7 mouse cellular contexts compared by ENCODE assay signal in genomic region chr15:89195261-89195681, GRCm38 (mm10). TPM values are rescaled to one million over a fixed set of nuclear protein-coding genes. Genes with fewer than 3 reads are reported as not detected.
DNase-seq lines count a peak whose midpoint lies in the region; ATAC-seq and TF ChIP-seq lines count a peak whose summit lies in the region.

No protein-coding gene starts in this region.

- no peak overlapping the region for H3K4me3 ChIP-seq in lung, adult 2 months (replicated peaks; ENCODE audit: extremely low read depth, low read depth, low read length)
- peak overlapping the region; percentile 76 for H3K4me3 ChIP-seq in embryonic facial prominence, embryonic 11.5 days (ENCODE audit: low read depth, low read length)
- H3K4me3 ChIP-seq in midbrain, embryonic 16.5 days (ENCODE audit: low read depth, low read length), result peak overlapping the region; percentile 94

- peak overlapping the region; percentile 97 for H3K27ac ChIP-seq in embryonic facial prominence, embryonic 11.5 days (replicated peaks; ENCODE audit: low read depth, low read length)
- peak overlapping the region; percentile 99 for H3K27ac ChIP-seq in midbrain, embryonic 16.5 days (ENCODE audit: low read length)

- TF ChIP-seq POLR2A in lung, adult 2 months (IDR thresholded peaks at IDR 0.05; ENCODE audit: borderline replicate concordance, extremely low read depth, low read depth, low read length), result no peak

- no peaks in the 10 kb centered on the region for H3K9me3 ChIP-seq in embryonic facial prominence, embryonic 11.5 days (replicated peaks; ENCODE audit: control insufficient read depth, low read length)
- no peaks in the 10 kb centered on the region for H3K9me3 ChIP-seq in midbrain, embryonic 16.5 days (replicated peaks; ENCODE audit: control insufficient read depth, low read length, poor library complexity, severe bottlenecking)

- TF ChIP-seq CTCF in lung, adult 2 months (IDR thresholded peaks at IDR 0.05; ENCODE audit: insufficient read depth, low read length), result no peak

- peaks cover 4% of the 10 kb centered on the region; the same call in 1 of the 2 replicates for H3K4me1 ChIP-seq in lung, adult 2 months (ENCODE audit: control insufficient read depth, insufficient read depth, low read length)
- H3K4me1 ChIP-seq in embryonic facial prominence, embryonic 11.5 days (ENCODE audit: control insufficient read depth, insufficient read depth, low read length), result no peaks in the 10 kb centered on the region
- H3K4me1 ChIP-seq in midbrain, embryonic 16.5 days (ENCODE audit: control insufficient read depth, insufficient read depth, low read length), result peaks cover 16% of the 10 kb centered on the region

- peak overlapping the region; percentile 97 for H3K9ac ChIP-seq in embryonic facial prominence, embryonic 11.5 days (replicated peaks; ENCODE audit: low read length)
- H3K9ac ChIP-seq in midbrain, embryonic 16.5 days (ENCODE audit: low read depth, low read length), result peak overlapping the region; percentile 99

- WGBS in lung, adult 2 months, result 45% methylated on average over 6 of the region's 6 CpGs
- WGBS in embryonic facial prominence, embryonic 11.5 days, result 20% methylated on average over 6 of the region's 6 CpGs
- WGBS in midbrain, embryonic 16.5 days, result 21% methylated on average over 6 of the region's 6 CpGs

- peak overlapping the region; percentile 70 for H3K4me2 ChIP-seq in embryonic facial prominence, embryonic 11.5 days (ENCODE audit: low read depth, low read length)
- peak overlapping the region; percentile 78 for H3K4me2 ChIP-seq in midbrain, embryonic 16.5 days (ENCODE audit: low read length)

- no peaks in the 10 kb centered on the region for H3K36me3 ChIP-seq in embryonic facial prominence, embryonic 11.5 days (replicated peaks; ENCODE audit: control insufficient read depth, insufficient read depth, low read depth, low read length)
- no peaks in the 10 kb centered on the region for H3K36me3 ChIP-seq in midbrain, embryonic 16.5 days (ENCODE audit: control insufficient read depth, insufficient read depth, low read length)

- DNase-seq in lung, postnatal 10 days, result peak; percentile 47
- DNase-seq in lung, adult 2 months, result no peak
- peak; percentile 78 for DNase-seq in embryonic facial prominence, embryonic 11.5 days (ENCODE audit: low spot score)
- peak; percentile 35 for DNase-seq in induced T-regulatory cell, adult 2 months (ENCODE audit: low read depth)
- DNase-seq in left cerebral cortex, adult 11 months (ENCODE audit: low spot score), result no peak
- DNase-seq in frontal cortex, adult 2 months (ENCODE audit: extremely low spot score in 1 of 2, low spot score in 1 of 2), result no peak

- no peaks in the 10 kb centered on the region for H3K27me3 ChIP-seq in embryonic facial prominence, embryonic 11.5 days (ENCODE audit: control insufficient read depth, insufficient read depth, low read length)
- no peaks in the 10 kb centered on the region for H3K27me3 ChIP-seq in midbrain, embryonic 16.5 days (ENCODE audit: control insufficient read depth, insufficient read depth, low read depth, low read length)

- peak; percentile 35 for ATAC-seq in embryonic facial prominence, embryonic 11.5 days (replicated peaks; ENCODE audit: insufficient number of reproducible peaks, low FRiP score, low TSS enrichment, low read depth)
- ATAC-seq in midbrain, embryonic 16.5 days, result no peak

RNA-seq across cellular contexts. Expression of gene Dennd6b, which starts 1.0 kb away (rescaled TPM):
- 15.6 and 17.2 TPM in 2 replicates for polyA plus RNA-seq in lung, adult 2 months (2012; rRNA removed)
- polyA plus RNA-seq in embryonic facial prominence, embryonic 11.5 days (2014; fragmentation: Nextera tagmentation; extraction: Ambion mirVana), result 14.9 and 18.6 TPM in 2 replicates
- 120 and 124 TPM in 2 replicates for polyA plus RNA-seq in midbrain, embryonic 16.5 days (2015; fragmentation: Nextera tagmentation; extraction: Ambion mirVana)
- 143 and 146 TPM in 2 replicates for polyA plus RNA-seq in frontal cortex, adult 2 months (2012; rRNA removed)

RNA-seq across cellular contexts. Expression of gene Plxnb2, which starts 14.7 kb away (rescaled TPM):
- 204 and 210 TPM in 2 replicates for polyA plus RNA-seq in lung, adult 2 months (2012; rRNA removed)
- polyA plus RNA-seq in embryonic facial prominence, embryonic 11.5 days (2014; fragmentation: Nextera tagmentation; extraction: Ambion mirVana), result 113 and 122 TPM in 2 replicates
- polyA plus RNA-seq in midbrain, embryonic 16.5 days (2015; fragmentation: Nextera tagmentation; extraction: Ambion mirVana), result 90.1 and 92.1 TPM in 2 replicates
- 65.8 and 72.5 TPM in 2 replicates for polyA plus RNA-seq in frontal cortex, adult 2 months (2012; rRNA removed)

RNA-seq across cellular contexts. Expression of gene Ppp6r2, which starts 16.1 kb away (rescaled TPM):
- polyA plus RNA-seq in lung, adult 2 months (2012; rRNA removed), result 153 and 372 TPM in 2 replicates
- 22.8 and 25.1 TPM in 2 replicates for polyA plus RNA-seq in embryonic facial prominence, embryonic 11.5 days (2014; fragmentation: Nextera tagmentation; extraction: Ambion mirVana)
- polyA plus RNA-seq in midbrain, embryonic 16.5 days (2015; fragmentation: Nextera tagmentation; extraction: Ambion mirVana), result 76.7 and 82.0 TPM in 2 replicates
- 125 and 147 TPM in 2 replicates for polyA plus RNA-seq in frontal cortex, adult 2 months (2012; rRNA removed)

RNA-seq across cellular contexts. Expression of gene Mapk11, which starts 45.8 kb away (rescaled TPM):
- polyA plus RNA-seq in lung, adult 2 months (2012; rRNA removed), result 13.7 and 14.0 TPM in 2 replicates
- 12.7 and 13.5 TPM in 2 replicates for polyA plus RNA-seq in embryonic facial prominence, embryonic 11.5 days (2014; fragmentation: Nextera tagmentation; extraction: Ambion mirVana)
- 29.0 and 32.6 TPM in 2 replicates for polyA plus RNA-seq in midbrain, embryonic 16.5 days (2015; fragmentation: Nextera tagmentation; extraction: Ambion mirVana)
- 53.3 and 61.1 TPM in 2 replicates for polyA plus RNA-seq in frontal cortex, adult 2 months (2012; rRNA removed)

RNA-seq across cellular contexts. Expression of gene Mapk12, which starts 54.8 kb away (rescaled TPM):
- 28.2 and 32.2 TPM in 2 replicates for polyA plus RNA-seq in lung, adult 2 months (2012; rRNA removed)
- 10.1 and 11.9 TPM in 2 replicates for polyA plus RNA-seq in embryonic facial prominence, embryonic 11.5 days (2014; fragmentation: Nextera tagmentation; extraction: Ambion mirVana)
- 3.0 and 4.4 TPM in 2 replicates for polyA plus RNA-seq in midbrain, embryonic 16.5 days (2015; fragmentation: Nextera tagmentation; extraction: Ambion mirVana)
- polyA plus RNA-seq in frontal cortex, adult 2 months (2012; rRNA removed), result 20.2 and 22.9 TPM in 2 replicates

Comparison
In these comparisons a context has a peak if more than half of its experiments do, and no peak if none do; other contexts are left out.
1. DNase-seq: peak in lung, postnatal 10 days (single experiment), embryonic facial prominence, embryonic 11.5 days (single experiment) and induced T-regulatory cell, adult 2 months (single experiment); none in lung, adult 2 months (single experiment), left cerebral cortex, adult 11 months (single experiment) and frontal cortex, adult 2 months (0 of 2).